Mouse (Mus musculus) lung, embryonic 15.5 days (tissue): ENCODE measurements around the gene Slc23a4. TPM values are rescaled to one million over a fixed set of nuclear protein-coding genes. Genes with fewer than 3 reads are reported as not detected.

ENCODE experiments used
- ATAC-seq: fragments of 200-750 bp; cut with Nextera tagmentation; 2 replicates; pipeline ENCODE4 v1.8.0; 2017; ENCODE audit warnings: moderate number of reproducible peaks, borderline replicate concordance; ENCODE audit not compliant: low FRiP score, low TSS enrichment; ENCODE audit errors: extremely low read depth
- H3K27ac ChIP-seq: fragments of 300-500 bp; sonication (generic); 2 replicates; pipeline ENCODE4 v1.5.1; 2015; ENCODE audit warnings: moderate library complexity, mild to moderate bottlenecking, inconsistent platforms
- H3K27me3 ChIP-seq: fragments of 300-500 bp; sonication (generic); 2 replicates; pipeline ENCODE4 v1.6.1; 2015; ENCODE audit warnings: inconsistent platforms
- H3K36me3 ChIP-seq: fragments of 300-500 bp; sonication (generic); 2 replicates; pipeline ENCODE4 v1.6.1; 2015; ENCODE audit warnings: inconsistent platforms
- H3K4me1 ChIP-seq: fragments of 300-500 bp; sonication (generic); 2 replicates; pipeline ENCODE4 v1.6.1; 2015; ENCODE audit warnings: inconsistent platforms
- H3K4me2 ChIP-seq: fragments of 300-500 bp; sonication (generic); 2 replicates; pipeline ENCODE4 v1.6.1; 2015; ENCODE audit warnings: inconsistent platforms, mild to moderate bottlenecking, moderate library complexity
- H3K4me3 ChIP-seq: fragments of 300-500 bp; sonication (generic); 2 replicates; pipeline ENCODE4 v1.5.1; 2015; ENCODE audit warnings: mild to moderate bottlenecking, inconsistent platforms
- H3K9ac ChIP-seq: fragments of 300-500 bp; sonication (generic); 2 replicates; pipeline ENCODE4 v1.6.1; 2015; ENCODE audit warnings: inconsistent platforms
- H3K9me3 ChIP-seq: fragments of 300-500 bp; sonication (generic); 2 replicates; pipeline ENCODE4 v1.6.1; 2016; ENCODE audit warnings: inconsistent platforms
- WGBS: fragments of 180-500 bp; shearing (Covaris S2); methylation state at CpG from one replicate; pipeline ENCODE4 v1.1.7; 2015; 5-methylcytosine and 5-hydroxymethylcytosine counted together
- polyA plus RNA-seq: library from polyadenylated mRNA; unstranded; fragments of >200 nt; fragmentation: Nextera tagmentation; extraction: Ambion mirVana; gene quantifications from 2 replicates; pipeline ENCODE4 v1.2.1, GENCODE M21; 2015

The Slc23a4 gene
- polyA plus RNA-seq, 1 experiment from 2014 or later, result 0.66 TPM

DNA sequence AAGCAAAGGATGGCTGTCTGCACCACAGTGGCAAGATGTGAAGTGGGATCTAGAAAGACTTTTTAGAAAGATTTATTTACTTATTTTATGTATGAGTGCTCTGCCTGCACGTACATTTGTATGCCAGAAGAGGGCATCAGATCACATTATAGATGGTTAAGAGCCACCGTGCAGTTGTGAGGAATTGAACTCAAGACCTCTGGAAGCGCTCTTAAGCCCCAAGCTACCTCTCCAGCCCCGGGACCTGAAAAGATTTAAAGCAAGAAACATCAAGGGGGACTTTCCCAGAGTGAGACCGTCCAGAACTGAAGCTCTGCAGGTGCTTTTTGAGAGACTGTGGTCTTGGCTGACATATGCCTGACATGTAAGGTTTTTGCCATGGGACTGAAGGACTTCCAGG lies 51.5 kb downstream of the Slc23a4 start:
- Histone ChIP-seq H3K4me1 (peaks cover 5% of the 10 kb centered on the region; the same call in 1 of the 2 replicates), H3K9ac (no peak overlapping the region), H3K9me3 (no peaks in the 10 kb centered on the region), H3K4me2 (no peak overlapping the region), H3K4me3 (no peak overlapping the region), H3K36me3 (no peaks in the 10 kb centered on the region), H3K27ac (no peak overlapping the region), H3K27me3 (no peaks in the 10 kb centered on the region)
- WGBS, result 67% methylated on average over 5 of the region's 5 CpGs
- no peak for ATAC-seq

DNA sequence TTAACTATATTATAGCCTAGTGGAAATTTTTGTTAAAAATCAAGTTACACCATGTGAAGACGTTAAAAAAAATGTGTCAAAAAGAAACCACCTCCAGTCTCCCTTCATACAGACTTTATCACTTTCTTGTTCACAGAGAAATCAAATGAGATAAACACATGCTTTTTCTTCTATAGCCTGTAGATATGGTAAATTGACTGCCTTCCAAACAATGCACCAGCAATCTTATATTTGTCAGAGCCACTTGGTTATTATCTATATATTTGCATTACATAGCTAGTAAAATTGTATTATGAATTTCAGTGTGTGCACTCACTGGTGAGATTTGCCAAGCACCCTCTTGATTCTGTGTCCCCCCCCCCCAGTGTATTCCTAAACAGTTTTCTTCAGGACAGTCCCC lies 55.6 kb downstream of the Slc23a4 start:
- no peak for ATAC-seq
- no peaks in the 10 kb centered on the region for H3K9me3 ChIP-seq
- no peak overlapping the region for H3K4me3 ChIP-seq
- H3K4me1 ChIP-seq, result no peaks in the 10 kb centered on the region
- no peaks in the 10 kb centered on the region for H3K36me3 ChIP-seq
- no peaks in the 10 kb centered on the region for H3K27me3 ChIP-seq
- H3K27ac ChIP-seq, result no peak overlapping the region
- WGBS, result 77% methylated on average over 1 of the region's 1 CpGs
- no peak overlapping the region for H3K4me2 ChIP-seq
- no peak overlapping the region for H3K9ac ChIP-seq

DNA sequence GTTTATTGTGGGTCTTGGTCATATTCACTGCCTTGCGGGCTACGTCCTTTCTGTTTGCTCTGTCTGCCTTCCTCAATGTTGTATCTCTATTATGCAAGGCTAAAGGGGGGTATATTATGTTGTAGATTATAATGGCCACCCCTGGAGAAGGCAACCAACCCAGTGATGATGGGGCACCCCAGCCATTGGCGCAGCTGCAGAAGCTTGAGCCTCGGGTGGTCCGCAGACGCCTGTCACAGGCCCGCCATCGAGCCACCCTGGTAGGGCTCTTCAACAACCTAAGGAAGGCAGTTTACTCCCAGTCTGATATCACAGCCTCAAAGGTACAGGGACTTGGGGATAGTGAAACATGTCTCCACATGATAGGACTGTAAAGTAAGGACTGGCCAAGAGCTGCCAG lies 60.6 kb downstream of the Slc23a4 start:
- no peak for ATAC-seq
- WGBS, result 87% methylated on average over 8 of the region's 8 CpGs

GRCm38 (mm10) chr6:34927156-34927555 lies 61.0 kb downstream of the Slc23a4 start:
- Histone ChIP-seq H3K9ac (no peak overlapping the region), H3K27ac (no peak overlapping the region), H3K4me2 (no peak overlapping the region), H3K9me3 (no peaks in the 10 kb centered on the region), H3K4me3 (no peak overlapping the region), H3K27me3 (no peaks in the 10 kb centered on the region), H3K4me1 (no peaks in the 10 kb centered on the region), H3K36me3 (no peaks in the 10 kb centered on the region)
- WGBS, result 40% methylated on average over 4 of the region's 4 CpGs
- peak; percentile 32; the same call in 1 of the 2 replicates for ATAC-seq

More for the DNA sequence above, 60.6 kb downstream of the Slc23a4 start:
- no peaks in the 10 kb centered on the region for H3K9me3 ChIP-seq
- no peaks in the 10 kb centered on the region for H3K36me3 ChIP-seq
- no peak overlapping the region for H3K27ac ChIP-seq
- H3K4me3 ChIP-seq, result no peak overlapping the region
- no peak overlapping the region for H3K9ac ChIP-seq
- H3K4me1 ChIP-seq, result no peaks in the 10 kb centered on the region
- no peak overlapping the region for H3K4me2 ChIP-seq
- H3K27me3 ChIP-seq, result no peaks in the 10 kb centered on the region

- Histone ChIP-seq H3K9me3 (no peaks in the 10 kb centered on the region), H3K4me2 (no peak overlapping the region), H3K36me3 (no peaks in the 10 kb centered on the region), H3K27ac (no peak overlapping the region), H3K4me1 (0 out of 2 replicates have a peak, but pooled peaks cover 3% of the 10 kb centered on the region), H3K27me3 (no peaks in the 10 kb centered on the region), H3K9ac (no peak overlapping the region), H3K4me3 (no peak overlapping the region)
- WGBS, result 64% methylated on average over 14 of the region's 14 CpGs
- peak; percentile 59; the same call in 1 of the 2 replicates for ATAC-seq
These were observed 66.3 kb downstream of the Slc23a4 start for GRCm38 (mm10) chr6:34921941-34922340.

DNA sequence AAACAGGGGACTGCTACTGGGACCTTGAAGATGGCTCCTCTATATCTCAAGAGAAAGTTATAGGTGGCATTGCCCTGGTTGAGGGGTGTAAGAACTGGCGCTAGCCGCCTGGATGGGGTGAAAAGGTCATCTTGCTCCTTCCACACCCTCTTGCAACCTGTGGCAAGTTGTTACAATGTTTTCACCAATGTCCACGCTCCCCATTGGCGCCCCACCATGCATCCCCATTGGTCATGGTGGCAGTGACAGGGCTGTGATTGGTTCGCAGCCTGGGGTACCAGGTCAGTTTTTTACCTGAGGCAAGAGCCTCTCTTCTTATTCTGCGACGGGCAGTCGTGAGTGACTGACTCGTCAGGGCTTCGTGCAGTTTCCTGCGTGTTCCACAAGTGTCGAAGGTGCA lies 67.6 kb downstream of the Slc23a4 start:
- Histone ChIP-seq H3K36me3 (no peaks in the 10 kb centered on the region), H3K4me2 (no peak overlapping the region), H3K4me1 (peaks cover 8% of the 10 kb centered on the region; the same call in 1 of the 2 replicates), H3K4me3 (no peak overlapping the region), H3K27ac (no peak overlapping the region), H3K9me3 (no peaks in the 10 kb centered on the region), H3K9ac (no peak overlapping the region), H3K27me3 (no peaks in the 10 kb centered on the region)
- 89% methylated on average over 12 of the region's 12 CpGs for WGBS
- ATAC-seq, result no peak

- 37% methylated on average over 10 of the region's 10 CpGs for WGBS
These were observed 68.2 kb downstream of the Slc23a4 start, which contains the start of gene Stra8 for GRCm38 (mm10) chr6:34919956-34920355. TSS of gene Stra8 (plus strand) at chr6:34920163.

DNA sequence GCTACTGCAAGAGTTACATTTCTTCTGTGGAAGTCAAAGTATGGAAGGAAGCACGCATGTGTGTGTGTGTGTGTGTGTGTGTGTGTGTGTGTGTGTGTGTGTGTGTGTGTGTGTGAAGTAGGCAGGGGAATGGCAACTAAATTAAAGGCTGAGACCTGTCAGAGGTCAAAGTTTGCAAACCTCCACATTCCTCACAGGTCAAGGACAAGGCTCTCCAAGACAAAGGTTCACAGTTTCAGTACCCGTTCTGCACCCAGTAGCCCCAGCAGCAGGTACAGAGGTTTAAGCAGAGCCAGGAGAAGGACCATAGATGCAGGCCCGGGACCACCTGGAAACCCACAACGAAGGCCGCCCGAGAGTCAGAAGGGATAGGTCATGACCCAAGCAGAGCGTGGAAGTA lies 69.1 kb downstream of the Slc23a4 start:
- Histone ChIP-seq H3K4me3 (no peak overlapping the region), H3K27me3 (no peaks in the 10 kb centered on the region), H3K4me1 (peaks cover 8% of the 10 kb centered on the region; the same call in 1 of the 2 replicates), H3K27ac (no peak overlapping the region), H3K9me3 (no peaks in the 10 kb centered on the region), H3K4me2 (no peak overlapping the region), H3K9ac (no peak overlapping the region), H3K36me3 (no peaks in the 10 kb centered on the region)
- no peak for ATAC-seq
- WGBS, result 62% methylated on average over 7 of the region's 7 CpGs

More at GRCm38 (mm10) chr6:34919956-34920355, 68.2 kb downstream of the Slc23a4 start, which contains the start of gene Stra8:
- Histone ChIP-seq H3K4me2 (no peak within 1 kb of the TSS), H3K9me3 (no peaks in the 10 kb centered on the region), H3K4me1 (peaks cover 8% of the 10 kb centered on the region; the same call in 1 of the 2 replicates), H3K27me3 (no peaks in the 10 kb centered on the region), H3K9ac (no peak within 1 kb of the TSS), H3K4me3 (no peak within 1 kb of the TSS), H3K36me3 (no peaks in the 10 kb centered on the region), H3K27ac (no peak within 1 kb of the TSS)
- no peak for ATAC-seq

DNA sequence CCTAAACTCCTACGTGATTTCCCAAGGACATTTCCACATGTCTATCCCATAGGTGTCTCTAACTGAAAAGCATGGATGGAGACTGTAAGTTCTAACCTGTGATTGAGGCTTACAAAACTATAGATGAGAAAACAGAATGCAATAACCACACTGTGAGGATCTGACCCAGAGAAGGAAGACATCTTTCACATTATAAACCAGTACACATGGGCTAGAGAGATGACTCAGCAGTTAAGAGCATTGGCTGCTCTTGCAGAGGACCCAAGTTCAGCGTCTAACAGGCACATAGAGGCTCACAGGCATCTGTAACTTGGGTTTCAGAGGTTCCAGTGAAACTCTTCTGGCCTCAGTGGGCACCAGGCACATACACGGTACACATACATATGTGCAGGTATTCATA lies 73.7 kb downstream of the Slc23a4 start:
- Histone ChIP-seq H3K4me3 (no peak overlapping the region), H3K27me3 (no peaks in the 10 kb centered on the region), H3K9ac (no peak overlapping the region), H3K27ac (no peak overlapping the region), H3K4me1 (peaks cover 17% of the 10 kb centered on the region), H3K36me3 (no peaks in the 10 kb centered on the region), H3K4me2 (no peak overlapping the region), H3K9me3 (no peaks in the 10 kb centered on the region)
- 88% methylated on average over 3 of the region's 3 CpGs for WGBS
- ATAC-seq, result no peak

GRCm38 (mm10) chr6:34913341-34914040 lies 74.7 kb downstream of the Slc23a4 start:
- no peak for ATAC-seq
- H3K4me1 ChIP-seq, result peaks cover 20% of the 10 kb centered on the region
- WGBS, result 82% methylated on average over 13 of the region's 13 CpGs

DNA sequence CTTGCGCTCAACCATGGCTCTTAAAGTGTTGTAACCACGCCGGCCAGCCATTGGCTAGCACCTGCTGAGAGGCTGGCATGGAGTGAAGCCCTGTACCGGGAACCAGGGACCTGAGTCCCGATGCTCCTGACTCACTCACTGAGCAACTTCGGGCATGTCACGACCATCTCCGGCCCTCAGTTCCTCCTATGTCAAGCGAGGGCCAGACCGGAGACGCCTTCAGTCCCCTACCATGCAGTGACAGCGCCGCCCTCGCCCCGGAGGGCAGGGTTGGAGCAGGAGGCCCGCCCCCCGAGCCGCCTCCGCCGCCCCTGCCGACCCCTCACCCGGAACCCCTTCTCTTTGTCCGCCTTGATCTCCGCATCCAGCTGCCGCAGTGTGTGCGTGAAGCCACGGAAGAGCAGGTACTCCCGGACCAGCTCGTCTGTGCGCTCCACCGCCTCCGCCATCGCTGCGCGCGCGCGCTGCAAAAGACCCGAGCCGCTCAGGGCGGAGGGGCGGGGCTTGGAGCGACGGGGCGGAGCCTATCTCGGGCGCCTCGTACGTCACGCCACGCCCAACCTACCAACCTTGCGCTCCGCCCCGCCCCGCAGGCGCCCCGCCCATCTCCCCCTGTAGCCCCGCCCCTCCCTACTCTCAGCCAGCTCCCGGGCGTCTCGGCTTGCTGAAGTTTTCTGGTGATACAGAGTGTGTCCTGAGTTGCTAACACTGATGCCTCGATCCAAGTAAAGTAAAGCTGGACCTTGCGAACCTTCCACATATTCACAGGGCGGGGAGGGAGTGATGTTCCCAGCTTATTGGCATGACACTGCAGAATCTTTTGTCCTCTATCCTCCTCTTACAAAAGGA lies 77.6 kb downstream of the Slc23a4 start, which contains the start of gene Wdr91:
TSS of gene Wdr91 (minus strand) at position 506 of the 849 bp plus-strand sequence.
- H3K9me3 ChIP-seq, result no peaks in the 10 kb centered on the region
- H3K9ac ChIP-seq, result peak within 1 kb of the TSS; percentile 62
- WGBS, result under 1% methylated on average over 50 of the region's 64 CpGs
- H3K4me1 ChIP-seq, result peaks cover 29% of the 10 kb centered on the region
- peak within 1 kb of the TSS; percentile 93 for H3K4me3 ChIP-seq
- peak within 1 kb of the TSS; percentile 89 for H3K27ac ChIP-seq
- H3K36me3 ChIP-seq, result peaks cover 25% of the 10 kb centered on the region
- peak within 1 kb of the TSS; percentile 88 for H3K4me2 ChIP-seq
- H3K27me3 ChIP-seq, result no peaks in the 10 kb centered on the region
- ATAC-seq, result peak; percentile 93

More at GRCm38 (mm10) chr6:34913341-34914040, 74.7 kb downstream of the Slc23a4 start:
- no peak overlapping the region for H3K27ac ChIP-seq
- 0 out of 2 replicates have a peak, but pooled peaks cover 5% of the 10 kb centered on the region for H3K36me3 ChIP-seq
- no peaks in the 10 kb centered on the region for H3K27me3 ChIP-seq
- H3K9me3 ChIP-seq, result no peaks in the 10 kb centered on the region
- no peak overlapping the region for H3K4me2 ChIP-seq
- no peak overlapping the region for H3K4me3 ChIP-seq
- H3K9ac ChIP-seq, result no peak overlapping the region
